Mouse (Mus musculus): ENCODE results near the gene Gstt2.
A peak's percentile ranks its signal among the peaks of the same experiment; 100 is the strongest.

Gene Gstt2

DNA sequence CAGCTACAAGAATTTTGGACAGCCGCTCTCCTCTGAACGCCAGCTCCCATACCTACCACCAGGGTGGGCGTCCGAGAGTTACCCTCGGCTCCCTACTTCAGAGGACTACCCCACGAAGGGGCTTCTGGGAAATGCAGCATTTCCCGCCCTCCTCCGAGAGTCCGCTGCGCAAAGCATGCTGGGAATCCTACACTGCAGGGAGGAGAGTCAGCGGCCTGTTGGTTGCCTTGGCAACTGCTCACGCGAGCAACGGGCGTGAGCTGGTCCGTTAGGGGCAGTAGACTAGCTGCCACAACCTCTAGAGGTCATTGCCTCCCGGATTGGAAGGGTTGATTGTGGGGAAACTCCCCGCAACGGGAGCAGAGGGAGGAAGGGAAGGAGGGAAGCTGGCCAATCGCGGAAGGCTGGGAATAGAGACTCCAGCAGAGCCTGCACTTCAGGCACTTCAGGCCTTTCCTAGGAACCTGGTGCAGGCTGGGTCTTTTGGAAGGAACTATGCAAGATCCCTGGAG lies at the start of gene Gstt2:
Gene Gstt2, minus strand, starts transcription at position 177 of the 512 bp plus-strand sequence.
- peak; percentile 69 to 79 for DNase-seq

DNA sequence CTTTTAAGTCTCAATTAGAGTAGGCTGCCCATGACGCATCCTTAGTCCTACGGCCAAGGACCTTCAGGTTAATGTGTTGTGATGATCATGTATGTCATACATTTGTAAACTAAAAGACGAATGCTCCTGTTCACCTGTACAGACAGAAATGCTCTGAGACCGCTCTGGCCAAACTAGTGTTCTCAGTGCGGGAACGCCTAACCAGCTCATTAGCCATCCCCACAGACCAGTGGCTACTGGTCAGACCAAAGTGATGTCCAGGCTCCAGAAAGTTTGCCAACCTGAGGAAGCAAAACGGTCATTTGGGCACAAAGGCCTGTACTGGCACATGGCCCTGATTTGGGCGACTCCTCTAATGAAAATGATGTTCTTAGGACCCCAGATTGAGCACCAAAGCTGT lies 47.5 kb upstream of the Gstt2 start:
- DNase-seq = no peak

DNA sequence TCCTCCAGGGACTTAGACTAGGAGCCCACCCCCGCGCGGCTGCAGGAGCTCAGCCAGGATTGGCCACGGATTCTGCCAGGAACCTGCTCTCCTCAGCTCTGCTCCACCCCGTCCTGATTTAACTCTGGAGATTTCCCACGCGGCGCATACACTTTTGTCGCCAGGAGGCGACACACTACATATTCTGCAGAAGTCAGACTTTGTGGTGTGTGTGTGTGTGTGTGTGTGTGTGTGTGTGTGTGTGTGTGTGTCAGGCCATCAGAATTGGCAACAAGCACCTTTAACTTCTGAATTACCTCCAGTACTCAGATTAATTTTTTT lies 46.0 kb upstream of the Gstt2 start:
- DNase-seq = peak; percentile 62 to 69

DNA sequence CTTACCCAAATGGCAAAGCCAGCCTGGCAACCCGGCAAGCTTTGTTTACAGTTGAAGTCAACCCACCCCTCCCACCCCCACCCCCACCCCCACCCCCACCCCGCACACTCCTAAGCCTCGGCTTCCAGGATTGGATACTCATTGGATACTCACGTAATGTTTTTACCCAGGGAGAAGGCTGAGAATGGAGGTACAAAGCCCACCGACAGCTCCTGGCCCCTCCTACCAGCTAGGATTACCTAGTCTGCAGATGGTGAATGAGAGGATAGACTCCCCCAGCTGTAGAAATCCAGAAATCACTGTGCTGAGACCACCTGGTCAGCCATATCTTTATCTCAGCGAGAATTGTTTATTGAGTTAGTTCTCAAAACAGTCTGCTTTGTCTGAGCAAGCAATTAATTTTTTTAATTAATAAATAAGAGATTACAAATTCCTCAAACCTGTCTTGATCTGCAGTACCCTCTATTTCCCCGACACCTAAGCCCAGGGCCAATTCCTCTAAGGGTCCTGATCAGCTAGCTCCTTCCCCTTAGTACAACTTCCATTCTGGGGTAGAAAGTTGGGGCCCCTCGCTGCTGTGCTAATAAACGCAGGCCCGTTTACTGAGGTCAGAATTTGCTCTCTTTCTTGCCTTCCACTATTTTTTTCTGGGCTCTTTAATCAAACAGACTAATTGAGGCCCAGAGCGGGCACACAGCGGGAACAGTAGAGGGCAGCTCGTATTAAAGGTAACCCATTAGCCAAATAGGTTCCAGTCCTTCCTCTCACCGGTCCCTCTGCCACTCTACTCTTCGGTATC lies 45.4 kb upstream of the Gstt2 start:
- no peak for DNase-seq

DNA sequence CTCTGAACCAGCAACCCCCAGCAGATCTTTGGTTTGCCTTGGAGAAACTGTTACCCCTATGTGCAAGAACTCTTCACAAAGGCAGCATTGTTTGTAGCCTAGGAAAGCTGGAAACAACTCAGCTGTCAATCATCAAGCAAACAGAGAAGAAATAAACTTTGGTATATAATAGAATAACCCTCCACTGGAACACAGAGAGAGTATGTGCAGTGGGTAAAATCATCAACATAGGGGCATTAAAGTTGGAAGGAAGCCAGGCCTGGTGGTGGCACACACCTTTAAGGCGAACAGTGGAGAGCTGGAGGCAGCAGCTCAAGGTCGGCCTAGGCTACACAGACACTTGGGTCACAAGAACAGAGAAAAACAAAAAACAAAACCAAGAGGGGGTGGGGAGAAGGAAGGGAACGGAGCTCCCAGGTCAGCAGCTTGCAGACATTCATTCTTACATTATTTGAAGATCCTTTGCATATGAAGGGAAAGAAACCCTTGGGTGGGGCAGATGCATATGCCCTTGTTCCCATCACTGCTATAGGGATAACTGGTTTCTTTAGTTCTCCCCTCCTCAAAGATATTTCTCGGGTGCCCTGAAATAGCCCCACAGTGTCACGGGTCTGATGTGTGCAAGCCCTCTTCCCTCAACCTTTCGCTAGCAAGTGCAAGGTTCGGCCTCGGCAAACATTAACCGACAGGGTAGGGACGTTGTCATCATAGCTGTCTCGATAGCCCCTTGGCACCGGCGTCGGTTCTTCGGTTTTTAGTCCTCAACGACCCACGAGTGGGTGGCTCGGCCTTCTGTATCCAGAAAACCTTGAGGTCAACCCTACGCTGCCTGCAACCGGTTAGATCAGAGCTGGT lies 44.6 kb upstream of the Gstt2 start:
- DNase-seq = no peak

DNA sequence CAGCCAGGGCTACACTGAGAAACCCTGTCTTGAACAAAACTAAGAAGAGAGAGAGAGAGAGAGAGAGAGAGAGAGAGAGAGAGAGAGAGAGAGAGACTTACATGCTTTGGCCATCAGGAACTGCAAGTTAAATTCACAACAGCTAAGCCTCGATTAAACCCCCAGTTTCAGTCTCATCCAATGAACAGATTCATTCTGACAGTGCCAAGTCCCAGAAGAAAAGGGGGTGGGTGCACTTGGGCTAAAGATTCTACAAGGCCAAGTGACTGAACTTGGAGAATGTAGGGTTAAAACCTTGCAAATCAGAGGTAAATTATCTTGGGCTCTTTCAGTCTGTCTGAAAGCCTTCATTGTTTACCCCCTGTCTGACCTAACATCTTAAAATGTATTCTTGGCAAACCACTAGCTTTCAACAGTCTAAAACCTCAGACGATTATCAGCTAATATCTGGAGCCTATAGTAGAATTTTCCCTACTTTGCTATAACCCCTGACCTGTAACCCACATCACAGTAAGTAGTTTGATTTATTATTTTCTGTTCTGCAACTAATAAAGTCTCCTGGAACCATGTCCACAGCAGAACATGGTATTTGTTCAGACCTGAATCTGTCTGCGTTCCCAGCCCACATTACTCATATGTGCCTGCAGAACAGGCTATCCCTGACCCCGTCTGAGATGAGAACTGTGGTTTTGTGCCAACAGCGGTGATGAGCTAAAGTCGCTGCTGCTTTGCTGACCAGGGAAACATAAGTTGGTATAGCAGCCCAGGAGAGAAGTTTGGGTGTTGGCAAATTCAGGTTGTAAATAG lies 43.8 kb upstream of the Gstt2 start:
- DNase-seq = no peak

DNA sequence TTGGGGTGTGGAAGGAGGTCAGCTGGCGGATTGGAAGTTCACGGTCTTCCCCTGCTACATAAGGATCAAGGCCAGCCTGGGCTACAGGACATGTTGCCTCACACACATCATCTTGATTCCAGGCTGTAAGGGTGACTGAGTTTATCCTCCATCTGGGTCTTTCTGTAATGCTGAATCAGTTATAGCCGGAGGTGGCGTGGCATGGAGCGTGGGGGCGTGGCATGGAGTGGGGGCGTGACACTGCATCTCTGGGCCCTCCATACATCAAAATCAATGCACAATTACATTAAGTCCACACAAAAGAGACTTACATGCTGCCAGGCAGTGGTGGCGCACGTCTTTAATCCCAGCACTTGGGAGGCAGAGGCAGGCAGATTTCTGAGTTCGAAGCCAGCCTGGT lies 43.1 kb upstream of the Gstt2 start:
- no peak for DNase-seq

DNA sequence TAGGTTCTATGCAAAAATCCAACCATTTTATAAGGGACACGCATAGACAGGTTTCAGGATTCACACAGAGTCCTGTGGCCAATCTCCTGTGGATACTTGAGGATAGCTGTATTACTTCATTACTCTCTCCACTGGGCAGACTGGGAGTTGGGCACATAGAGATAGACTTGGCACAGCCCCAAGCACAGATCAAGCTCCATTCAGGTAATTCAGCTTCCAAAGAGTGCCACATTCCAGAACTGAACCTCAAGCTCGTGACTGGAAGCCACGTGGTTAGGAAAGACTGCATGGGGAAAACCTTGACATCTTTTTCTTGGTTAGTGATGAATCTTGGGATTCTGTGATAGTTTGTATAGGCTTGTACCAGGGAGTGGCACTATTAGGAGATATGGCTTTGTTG lies 41.6 kb upstream of the Gstt2 start:
- no peak for DNase-seq

DNA sequence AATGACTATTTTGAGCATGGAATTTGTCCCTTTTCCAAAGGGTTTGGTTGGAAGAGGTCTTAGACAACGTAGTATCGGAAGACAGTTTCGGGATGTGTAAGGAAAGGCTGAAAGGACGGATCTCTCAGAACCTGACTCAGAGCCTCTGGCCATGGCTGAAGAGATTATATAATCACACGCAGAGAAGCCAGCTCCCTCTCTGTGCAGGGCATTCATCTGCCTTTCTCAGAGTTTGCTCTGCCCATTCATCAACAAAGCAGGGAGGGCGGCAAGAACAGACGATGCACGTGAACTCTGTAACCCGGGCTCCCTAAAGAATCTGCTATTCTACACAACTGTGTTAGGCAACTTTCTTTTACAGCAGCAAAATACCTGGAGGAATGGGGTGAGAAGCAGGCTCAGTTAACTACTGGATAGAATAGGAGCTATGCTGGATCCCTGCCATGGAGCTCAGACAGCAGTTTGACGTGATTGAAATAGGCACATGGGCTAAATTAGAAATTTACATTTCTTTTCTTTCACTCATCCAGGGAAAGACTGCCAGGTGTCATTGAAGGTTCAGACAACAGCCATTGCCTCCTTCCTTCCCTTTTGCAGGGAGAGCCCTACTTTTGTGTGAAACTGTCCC lies 36.4 kb upstream of the Gstt2 start:
- DNase-seq = no peak

DNA sequence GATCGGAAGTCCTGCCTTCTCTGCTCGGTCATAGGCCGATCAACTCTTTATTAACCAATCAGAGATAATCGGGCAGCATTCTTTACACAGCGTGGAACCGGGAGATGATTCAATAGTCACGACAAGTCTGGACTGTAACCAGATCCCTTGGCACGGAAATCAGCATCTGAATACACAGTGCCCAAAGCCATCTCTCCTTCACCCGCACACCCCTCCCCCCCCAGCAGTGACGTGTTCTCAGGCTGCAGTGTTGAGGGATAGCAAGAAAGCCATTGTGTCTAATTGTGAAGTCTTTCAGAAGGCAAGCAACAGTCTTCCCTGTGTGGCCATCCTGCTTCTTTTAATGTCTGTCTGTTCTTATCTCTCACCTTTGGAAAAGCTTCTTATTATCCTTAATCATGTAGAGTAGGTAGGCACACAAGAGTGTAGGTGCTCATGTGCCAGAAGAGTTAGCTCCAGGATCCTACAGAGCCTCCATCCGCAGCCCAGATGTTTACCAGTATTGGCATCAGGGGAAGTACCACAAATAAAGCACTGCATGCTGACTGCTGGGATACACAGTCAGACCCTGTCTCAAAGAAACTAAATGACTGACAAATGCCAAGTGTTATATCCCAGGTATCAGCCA lies 35.8 kb upstream of the Gstt2 start:
- DNase-seq = peak in 1 of 2 experiments; percentile 21

DNA sequence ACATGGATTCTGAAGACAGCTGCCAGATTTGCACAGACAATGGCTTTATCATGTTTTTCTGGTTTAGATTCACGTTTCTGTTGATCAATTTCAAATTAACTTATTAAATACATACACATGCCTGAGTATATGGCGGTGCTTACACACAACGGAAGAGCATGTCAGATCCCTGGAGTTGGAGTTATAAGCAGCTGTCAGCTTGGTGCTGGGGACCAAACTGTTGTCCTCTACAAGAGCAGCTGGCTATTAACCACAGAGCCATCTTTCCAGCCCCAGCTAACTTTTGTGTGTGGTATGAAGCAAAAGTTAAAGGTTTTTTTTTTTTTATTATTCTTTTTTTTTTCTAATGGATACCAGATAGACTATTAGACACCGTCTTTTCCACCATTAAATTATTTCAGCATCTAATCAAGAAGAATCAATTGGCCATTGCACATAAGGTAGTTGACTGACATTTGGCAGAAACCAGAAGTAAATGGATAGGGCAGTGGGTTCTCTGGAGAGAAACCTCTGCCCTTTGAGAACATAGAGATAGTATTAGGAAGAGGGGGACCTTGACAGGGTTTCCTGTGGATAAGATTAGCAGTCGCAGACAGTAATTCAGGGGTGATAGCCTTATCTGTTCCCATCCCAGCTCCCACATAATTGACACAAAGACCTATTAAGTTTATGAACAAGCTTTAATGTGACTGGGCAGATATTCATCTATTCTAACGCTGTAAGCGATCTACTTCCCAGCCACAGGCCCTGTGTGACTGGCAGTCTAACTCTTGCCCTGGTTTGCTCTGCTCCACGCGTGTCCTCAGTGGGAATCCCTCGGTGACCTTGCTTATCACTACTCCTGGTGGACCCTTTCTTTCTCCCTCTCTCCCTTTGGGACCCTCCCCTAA lies 35.0 kb upstream of the Gstt2 start:
- DNase-seq = no peak

DNA sequence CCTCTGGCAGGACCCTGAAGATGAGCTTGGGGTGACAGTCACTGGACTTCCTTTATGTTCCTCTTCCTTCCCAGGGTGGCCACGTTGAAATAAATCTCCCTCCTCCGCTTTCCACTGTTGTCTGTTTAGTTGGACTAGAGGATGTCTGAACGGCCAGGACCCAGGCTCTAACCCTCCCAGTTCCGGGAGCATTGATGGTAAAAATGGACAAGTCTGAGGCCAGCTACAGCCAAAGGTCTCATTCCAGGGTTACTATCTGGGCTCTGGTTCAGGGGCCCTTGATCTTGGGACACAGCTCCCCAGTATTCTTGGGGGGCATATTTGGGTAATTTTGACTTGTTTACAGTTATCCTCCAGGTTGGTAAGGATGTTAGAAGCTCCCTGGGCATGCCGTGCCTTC lies 24.4 kb upstream of the Gstt2 start:
- no peak for DNase-seq

DNA sequence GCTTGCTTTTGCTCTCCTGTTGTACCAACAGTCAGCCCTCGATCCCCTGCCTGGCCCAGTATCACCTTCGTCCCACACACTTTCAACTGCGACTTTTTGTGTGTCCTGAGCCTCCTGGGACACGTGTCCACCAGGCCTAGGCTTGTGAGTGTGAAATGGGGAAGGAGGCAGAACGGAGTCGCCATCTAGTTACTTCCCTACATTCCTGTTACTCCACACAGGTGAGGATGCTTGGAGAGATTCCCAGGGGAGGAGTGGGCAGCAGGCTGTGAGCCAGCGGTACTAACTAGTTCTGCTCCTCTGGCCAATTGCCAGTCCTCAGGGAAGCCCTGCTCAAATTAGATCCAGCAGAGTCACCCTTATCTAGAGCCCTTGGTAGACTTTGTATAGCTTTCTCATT lies 23.5 kb upstream of the Gstt2 start:
- DNase-seq = no peak

DNA sequence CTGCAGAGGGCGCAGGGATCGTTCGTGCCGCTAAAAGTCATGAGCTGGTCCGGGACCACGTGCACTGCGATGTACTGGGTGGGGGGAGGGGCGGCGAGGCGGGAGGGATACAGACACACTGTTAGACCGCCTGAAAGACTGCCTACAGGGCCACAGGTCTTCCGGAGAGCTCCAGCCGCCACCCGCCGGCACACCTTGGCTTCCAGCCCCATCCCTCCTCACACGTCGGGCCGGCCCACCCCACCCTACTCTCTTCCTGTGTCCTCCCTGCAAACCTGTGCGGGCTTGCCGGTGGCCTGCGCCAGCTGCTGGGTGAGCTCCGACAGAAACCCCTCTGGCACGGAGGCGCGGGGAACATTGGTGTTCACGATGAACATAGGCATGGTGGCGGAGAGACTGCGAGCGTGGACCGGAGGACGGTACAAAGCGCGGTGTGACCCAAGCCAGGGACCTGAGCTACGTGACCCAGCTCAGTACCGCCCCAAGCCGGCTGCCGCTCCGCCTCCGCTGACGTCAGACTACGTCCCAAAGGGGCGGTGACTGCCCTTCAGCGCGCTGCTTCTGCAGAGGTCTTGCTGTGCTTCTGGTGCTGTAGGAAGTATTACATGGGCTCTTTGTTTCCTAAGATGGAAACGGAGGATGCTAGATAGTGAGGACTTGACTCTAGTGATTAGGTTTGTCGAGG lies 22.7 kb upstream of the Gstt2 start, which contains the start of gene Mif:
Gene Mif, minus strand, starts transcription at position 455 of the 685 bp plus-strand sequence.
- peak; percentile 79 to 88 for DNase-seq

DNA sequence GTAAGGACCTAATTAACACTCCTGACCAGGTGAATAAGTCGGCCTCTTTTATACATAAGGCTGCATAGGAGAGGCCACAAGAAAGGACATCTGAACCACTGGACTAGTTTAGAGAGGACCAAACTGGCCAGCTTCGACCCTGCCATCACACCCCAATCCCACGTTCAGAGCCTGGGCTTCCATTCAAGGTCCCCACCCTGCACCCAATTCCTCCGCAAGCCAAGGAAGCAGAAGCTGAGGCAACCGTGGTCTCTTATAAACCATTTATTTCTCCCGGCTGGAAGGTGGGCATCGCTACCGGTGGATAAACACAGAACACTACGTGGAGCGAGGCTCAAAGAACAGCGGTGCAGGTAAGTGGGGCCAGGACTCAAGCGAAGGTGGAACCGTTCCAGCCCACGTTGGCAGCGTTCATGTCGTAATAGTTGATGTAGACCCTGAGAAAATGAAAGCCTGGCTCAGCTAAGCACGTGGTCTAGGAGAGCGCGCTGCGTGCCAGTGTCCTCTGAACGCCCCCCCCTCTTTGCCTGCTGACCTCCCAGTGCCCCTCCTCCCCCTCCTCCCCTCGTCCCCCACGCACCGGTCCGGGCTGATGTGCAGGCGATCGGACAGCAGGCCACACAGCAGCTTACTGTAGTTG lies 22.0 kb upstream of the Gstt2 start:
- no peak for DNase-seq

DNA sequence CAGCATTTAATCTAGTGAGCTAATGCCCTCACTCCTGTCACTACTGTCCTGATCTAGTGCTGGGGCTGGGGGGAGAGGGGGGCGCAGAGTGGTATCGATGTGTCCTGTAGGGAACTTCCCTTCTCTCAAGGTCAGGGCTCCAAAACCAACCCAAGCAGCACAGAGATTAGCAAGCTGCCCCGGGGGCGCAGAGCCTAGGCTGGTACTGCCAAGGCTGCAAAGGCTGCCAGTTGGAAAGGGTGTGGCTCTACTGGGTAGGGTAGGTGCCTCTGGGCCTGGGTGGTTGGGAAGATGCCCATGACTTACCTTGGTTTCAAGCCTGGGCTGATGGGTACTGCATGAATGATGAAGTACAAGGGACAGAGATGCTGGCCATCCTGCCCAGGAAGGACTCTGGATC lies 20.4 kb upstream of the Gstt2 start:
- no peak for DNase-seq

DNA sequence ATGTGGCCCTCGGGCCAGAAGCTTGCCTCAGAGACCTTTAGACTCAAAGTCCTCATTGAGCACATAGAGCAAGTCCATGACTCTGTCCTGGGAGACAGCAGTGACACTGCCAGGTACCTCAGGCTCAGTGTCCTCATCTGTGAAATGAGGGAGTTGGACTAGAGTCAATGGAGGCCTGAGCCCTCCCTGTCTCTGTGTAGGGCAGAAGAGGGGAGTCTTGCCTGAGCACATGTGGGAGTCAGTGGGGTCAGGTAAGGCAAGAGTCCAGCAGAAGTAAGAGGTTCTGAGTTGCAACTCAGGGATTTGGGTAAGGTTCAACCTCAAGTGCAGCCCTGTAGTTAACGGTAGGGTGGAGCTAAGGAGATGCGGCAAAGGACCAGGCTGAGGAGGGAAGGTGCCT lies 19.8 kb upstream of the Gstt2 start:
- DNase-seq = no peak

DNA sequence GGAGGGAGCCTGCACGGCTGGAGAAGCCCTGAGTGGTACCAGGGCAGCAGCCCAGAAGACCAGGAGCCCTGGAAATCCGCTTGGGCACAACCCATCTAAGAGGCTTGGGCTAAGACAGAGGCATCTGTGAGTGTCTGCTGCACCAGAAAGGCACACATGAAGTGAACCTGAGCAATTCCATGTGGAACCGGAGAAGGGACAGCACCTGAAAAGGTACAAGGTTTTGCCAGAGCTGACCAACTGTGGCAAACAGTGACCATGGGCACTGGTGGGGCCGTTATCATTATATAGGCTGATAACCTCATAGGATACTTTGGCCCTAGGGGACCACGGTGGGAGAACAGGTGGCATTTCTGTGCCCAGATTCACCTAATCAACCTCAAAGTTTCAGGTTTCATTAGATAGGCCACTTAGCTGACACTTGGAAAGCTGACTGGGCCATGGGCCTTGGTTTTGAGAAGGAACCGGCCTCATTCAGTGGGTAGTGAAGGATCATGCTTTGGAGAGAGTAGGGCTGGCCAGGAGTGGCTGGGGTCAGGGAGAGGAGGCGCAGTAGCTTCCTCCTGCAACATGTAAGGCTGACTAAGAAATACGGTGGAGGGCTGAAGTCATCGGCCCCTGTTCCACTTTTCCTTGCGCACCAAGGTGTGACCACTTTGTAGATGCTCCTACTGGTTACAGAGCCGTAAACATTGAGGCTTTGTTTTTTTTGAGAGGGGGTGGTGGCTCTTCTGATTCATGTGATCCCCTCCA lies 19.1 kb upstream of the Gstt2 start:
- DNase-seq = no peak

DNA sequence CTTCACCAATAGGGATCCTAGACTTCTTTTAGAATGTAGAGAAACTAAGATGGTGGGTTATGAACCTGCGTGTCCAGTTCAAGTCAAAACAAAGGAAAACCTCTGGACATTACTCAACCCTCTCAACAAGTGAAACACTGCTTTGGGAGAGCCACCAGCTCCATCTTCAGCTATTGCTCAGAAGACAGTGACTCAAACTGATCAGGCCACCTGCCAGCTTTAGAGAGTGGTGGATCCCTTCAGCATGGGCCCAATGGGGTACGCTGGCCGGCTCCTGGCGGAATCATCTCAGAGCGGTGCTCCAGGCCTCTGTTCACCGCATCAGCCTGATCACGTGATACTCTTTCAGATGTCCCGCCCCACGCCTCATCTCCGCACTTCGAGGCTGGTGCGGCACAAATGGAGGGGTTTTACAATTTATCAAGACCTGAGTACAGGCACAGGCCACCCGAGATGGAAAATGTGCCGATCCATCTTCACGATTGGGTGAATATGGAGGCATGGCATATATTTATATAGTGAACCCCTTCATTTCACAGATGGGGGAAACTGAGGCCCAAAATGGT lies 18.3 kb upstream of the Gstt2 start:
- DNase-seq = no peak
